Mouse (Mus musculus) liver, embryonic 14.5 days (tissue): ENCODE measurements around the gene Pmepa1. TPM values are rescaled to one million over a fixed set of nuclear protein-coding genes. Genes with fewer than 3 reads are reported as not detected.

Source experiments
- ATAC-seq: fragments of 200-750 bp; cut with Nextera tagmentation; 2 replicates; pipeline ENCODE4 v1.8.0; 2017; ENCODE audit warnings: moderate number of reproducible peaks, mild to moderate bottlenecking, moderate library complexity; ENCODE audit not compliant: insufficient read depth
- DNase-seq, 3 experiments: peaks; one replicate each; pipeline ENCODE4 v3.0.0-alpha.2; 2012 to 2013; ENCODE audit warnings: low read depth in 3 of 3, low spot score in 3 of 3
- H3K27ac ChIP-seq: fragments of 300-500 bp; sonication (generic); 2 replicates; pipeline ENCODE4 v1.5.1; 2014; ENCODE audit warnings: moderate library complexity, mild to moderate bottlenecking, control low read depth, inconsistent platforms
- H3K27me3 ChIP-seq: fragments of 300-500 bp; sonication (generic); 2 replicates; pipeline ENCODE4 v1.6.1; 2014; ENCODE audit warnings: mild to moderate bottlenecking, low read length, moderate library complexity; ENCODE audit not compliant: control insufficient read depth, insufficient read depth
- H3K36me3 ChIP-seq: fragments of 300-500 bp; sonication (generic); replicated peaks from 2 replicates; pipeline ENCODE4 v1.6.1; 2014; ENCODE audit warnings: low read depth; ENCODE audit not compliant: control insufficient read depth, insufficient read depth
- H3K4me1 ChIP-seq, 2 experiments: fragments of 200-500 bp in 1 of 2; fragments of 300-500 bp in 1 of 2; sonication (generic) in 1 of 2; replicated peaks; 2 replicates each; pipeline ENCODE4 v1.6.1; 2012 to 2014; ENCODE audit warnings: antibody characterized with exemption in 1 of 2, inconsistent platforms in 1 of 2, low read length in 1 of 2; ENCODE audit not compliant: control insufficient read depth in 2 of 2, insufficient read depth in 2 of 2
- H3K4me2 ChIP-seq: fragments of 300-500 bp; sonication (generic); 2 replicates; pipeline ENCODE4 v1.6.1; 2014; ENCODE audit warnings: low read depth, mild to moderate bottlenecking, control low read depth, moderate library complexity
- H3K4me3 ChIP-seq, 2 experiments: fragments of 200-500 bp in 1 of 2; fragments of 300-500 bp in 1 of 2; sonication (generic) in 1 of 2; 2 replicates each; pipeline ENCODE4 v1.5.1; 2012 to 2014; ENCODE audit warnings: low read depth in 2 of 2, low read length in 2 of 2, mild to moderate bottlenecking in 2 of 2, control low read depth in 1 of 2, inconsistent platforms in 1 of 2, moderate library complexity in 1 of 2; ENCODE audit not compliant: insufficient read depth in 1 of 2
- H3K9ac ChIP-seq: fragments of 300-500 bp; sonication (generic); replicated peaks from 2 replicates; pipeline ENCODE4 v1.6.1; 2014; ENCODE audit warnings: mild to moderate bottlenecking, control low read depth, moderate library complexity
- H3K9me3 ChIP-seq: fragments of 300-500 bp; sonication (generic); 2 replicates; pipeline ENCODE4 v1.6.1; 2016; ENCODE audit warnings: low read length, mixed read lengths; ENCODE audit not compliant: control insufficient read depth
- CTCF ChIP-seq: IDR thresholded peaks from 2 replicates; pipeline ENCODE4 v1.5.1; 2016; ENCODE audit warnings: antibody characterized with exemption, low read depth, control low read depth
- EP300 ChIP-seq: IDR thresholded peaks from 2 replicates; pipeline ENCODE4 v1.6.1; 2016; ENCODE audit warnings: antibody characterized with exemption, low read depth
- WGBS: fragments of 180-500 bp; shearing (Covaris S2); extraction: QIAGEN DNeasy Blood & Tissue Kit; methylation state at CpG from one replicate; pipeline ENCODE4 v1.1.7; 2014; ENCODE audit not compliant: insufficient replicate concordance; 5-methylcytosine and 5-hydroxymethylcytosine counted together
- polyA plus RNA-seq, 2 experiments: library from polyadenylated mRNA; depleted of rRNA in 1 of 2; stranded (reverse) in 1 of 2; unstranded in 1 of 2; fragments of >200 nt; fragmentation: Nextera tagmentation in 1 of 2; extraction: Ambion mirVana in 1 of 2; gene quantifications; 2 replicates each; pipeline versions ENCODE4 v1.2.1 to v1.2.3; 2012 to 2014

Gene Pmepa1
- polyA plus RNA-seq, 2 experiments = 0.04 to 0.20 TPM

GRCm38 (mm10) chr2:173255810-173256551 is 20.4 kb downstream of the Pmepa1 start:
- ATAC-seq = no peak
- H3K27ac ChIP-seq = no peak overlapping the region

GRCm38 (mm10) chr2:173253761-173254662 is 22.3 kb downstream of the Pmepa1 start:
- Histone ChIP-seq H3K9me3 (no peaks in the 10 kb centered on the region), H3K27ac (no peak overlapping the region), H3K36me3 (no peaks in the 10 kb centered on the region), H3K9ac (no peak overlapping the region), H3K4me2 (no peak overlapping the region), H3K4me3 (no peak overlapping the region), H3K27me3 (no peaks in the 10 kb centered on the region), H3K4me1 (no peaks in the 10 kb centered on the region)
- no peak for TF ChIP-seq EP300
- no peak for TF ChIP-seq CTCF
- ATAC-seq = no peak
- DNase-seq = no peak
- WGBS = 49% methylated on average over 26 of the region's 26 CpGs

More at GRCm38 (mm10) chr2:173255810-173256551, 20.4 kb downstream of the Pmepa1 start:
- no peak overlapping the region for H3K4me2 ChIP-seq
- no peak for DNase-seq
- H3K4me3 ChIP-seq = no peak overlapping the region
- TF ChIP-seq CTCF (no peak), EP300 (no peak)
- H3K4me1 ChIP-seq = no peaks in the 10 kb centered on the region
- no peaks in the 10 kb centered on the region for H3K36me3 ChIP-seq
- WGBS = 48% methylated on average over 7 of the region's 7 CpGs
- H3K9ac ChIP-seq = no peak overlapping the region
- no peaks in the 10 kb centered on the region for H3K27me3 ChIP-seq
- no peaks in the 10 kb centered on the region for H3K9me3 ChIP-seq

DNA sequence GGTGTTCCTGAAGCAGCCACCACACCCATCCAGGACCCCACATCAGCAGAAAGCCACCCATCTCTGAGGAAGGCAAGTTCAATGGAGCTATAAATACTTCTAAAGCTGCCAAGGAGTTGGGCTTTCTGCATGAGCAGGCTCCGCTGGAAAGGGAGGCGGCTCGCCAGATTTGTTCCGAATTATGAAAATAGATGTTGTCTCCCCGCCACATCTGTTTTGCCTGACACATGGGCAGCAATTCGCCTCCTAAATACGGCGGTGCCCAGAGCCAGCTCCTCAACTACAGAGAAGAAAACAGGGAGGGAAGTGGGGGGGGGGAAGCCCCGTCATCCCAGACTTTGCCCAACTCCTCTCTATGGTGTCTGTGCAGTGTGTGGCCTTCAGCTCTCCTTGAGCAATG is 24.7 kb downstream of the Pmepa1 start:
- Histone ChIP-seq H3K27me3 (no peaks in the 10 kb centered on the region), H3K36me3 (no peaks in the 10 kb centered on the region), H3K9ac (no peak overlapping the region), H3K4me1 (no peaks in the 10 kb centered on the region), H3K4me2 (no peak overlapping the region), H3K4me3 (no peak overlapping the region), H3K9me3 (no peaks in the 10 kb centered on the region), H3K27ac (no peak overlapping the region)
- TF ChIP-seq CTCF (no peak), EP300 (no peak)
- ATAC-seq = no peak
- no peak for DNase-seq
- WGBS = 74% methylated on average over 9 of the region's 9 CpGs

- no peak overlapping the region for H3K9ac ChIP-seq
- WGBS = 56% methylated on average over 7 of the region's 7 CpGs
Observed at GRCm38 (mm10) chr2:173251133-173251532, 25.2 kb downstream of the Pmepa1 start.

DNA sequence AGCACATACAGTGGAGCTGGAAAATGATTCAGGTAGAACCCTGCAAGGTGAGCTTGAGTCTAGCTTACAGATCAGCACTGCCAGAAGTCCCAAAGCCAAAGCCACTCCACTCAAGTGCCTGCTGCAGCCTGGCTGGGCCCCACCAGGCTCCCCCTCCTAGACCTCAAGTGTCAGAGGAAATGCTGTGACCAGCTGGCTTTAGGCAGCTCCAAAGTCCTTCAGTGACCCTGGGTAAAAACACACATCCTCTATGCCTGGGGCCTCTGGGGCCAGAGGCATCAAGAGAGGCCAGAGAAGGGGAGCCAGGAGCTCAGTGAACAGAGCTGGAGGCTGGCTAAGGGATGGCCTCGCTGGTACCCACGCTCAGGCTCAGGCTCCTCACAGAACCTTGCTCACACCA is 25.9 kb downstream of the Pmepa1 start:
- Histone ChIP-seq H3K4me1 (no peaks in the 10 kb centered on the region), H3K9ac (no peak overlapping the region), H3K27ac (no peak overlapping the region), H3K4me3 (no peak overlapping the region), H3K27me3 (no peaks in the 10 kb centered on the region), H3K9me3 (no peaks in the 10 kb centered on the region), H3K36me3 (no peaks in the 10 kb centered on the region), H3K4me2 (no peak overlapping the region)
- no peak for TF ChIP-seq CTCF
- DNase-seq (no peak), ATAC-seq (no peak)
- WGBS = 17% methylated on average over 2 of the region's 2 CpGs

More at GRCm38 (mm10) chr2:173251133-173251532, 25.2 kb downstream of the Pmepa1 start:
- Histone ChIP-seq H3K4me1 (no peaks in the 10 kb centered on the region), H3K4me3 (no peak overlapping the region), H3K4me2 (no peak overlapping the region), H3K36me3 (no peaks in the 10 kb centered on the region), H3K9me3 (no peaks in the 10 kb centered on the region), H3K27ac (no peak overlapping the region), H3K27me3 (no peaks in the 10 kb centered on the region)
- no peak for ATAC-seq
- DNase-seq = no peak
- TF ChIP-seq EP300 (no peak), CTCF (no peak)
